Mouse (Mus musculus) splenic B cell, adult 2 months (primary cell): Measurements from ENCODE around the gene Cyb561.

Experiments used
- DNase-seq: peaks from one replicate; pipeline ENCODE4 v3.0.0-alpha.2; 2011; ENCODE audit warnings: low read depth, low spot score
- H3K27me3 ChIP-seq: 2 replicates; pipeline ENCODE4 v1.6.1; 2012; ENCODE audit warnings: mild to moderate bottlenecking, low read length, moderate library complexity, mixed read lengths; ENCODE audit not compliant: control insufficient read depth, poor library complexity, insufficient read depth, severe bottlenecking
- H3K36me3 ChIP-seq: 2 replicates; pipeline ENCODE4 v1.6.1; 2012; ENCODE audit warnings: mild to moderate bottlenecking, low read length, moderate library complexity, mixed read lengths; ENCODE audit not compliant: control insufficient read depth, poor library complexity, insufficient read depth, severe bottlenecking

Gene Cyb561

GRCm38 (mm10) chr11:105952911-105953386 lies at the start of gene Cyb561:
TSS of gene Cyb561 (minus strand) at chr11:105953336.
- Histone ChIP-seq H3K27me3 (no peaks in the 10 kb centered on the region), H3K36me3 (no peaks in the 10 kb centered on the region)
- no peak for DNase-seq

GRCm38 (mm10) chr11:106001718-106002117 lies 48.6 kb upstream of the Cyb561 start:
- Histone ChIP-seq H3K27me3 (no peaks in the 10 kb centered on the region), H3K36me3 (no peaks in the 10 kb centered on the region)
- peak; percentile 68 for DNase-seq

- no peaks in the 10 kb centered on the region for H3K27me3 ChIP-seq
- no peak for DNase-seq
- no peaks in the 10 kb centered on the region for H3K36me3 ChIP-seq
These were observed 46.9 kb upstream of the Cyb561 start for GRCm38 (mm10) chr11:106000062-106000461.

- Histone ChIP-seq H3K36me3 (no peaks in the 10 kb centered on the region), H3K27me3 (no peaks in the 10 kb centered on the region)
- DNase-seq, result no peak
These were observed 41.2 kb upstream of the Cyb561 start, which contains the start of gene Ace3 for GRCm38 (mm10) chr11:105994375-105994774. TSS of gene Ace3 (plus strand) at chr11:105994675.

- H3K27me3 ChIP-seq, result no peaks in the 10 kb centered on the region
- DNase-seq, result no peak
- H3K36me3 ChIP-seq, result no peaks in the 10 kb centered on the region
These were observed 37.1 kb upstream of the Cyb561 start for GRCm38 (mm10) chr11:105990231-105990630.

- DNase-seq, result no peak
These were observed 36.3 kb upstream of the Cyb561 start for GRCm38 (mm10) chr11:105989446-105989845.

GRCm38 (mm10) chr11:105987446-105987845 lies 34.3 kb upstream of the Cyb561 start:
- no peak for DNase-seq
- H3K36me3 ChIP-seq, result no peaks in the 10 kb centered on the region

More at GRCm38 (mm10) chr11:105989446-105989845, 36.3 kb upstream of the Cyb561 start:
- H3K27me3 ChIP-seq, result no peaks in the 10 kb centered on the region
- no peaks in the 10 kb centered on the region for H3K36me3 ChIP-seq

GRCm38 (mm10) chr11:105984452-105984851 lies 31.3 kb upstream of the Cyb561 start:
- H3K27me3 ChIP-seq, result no peaks in the 10 kb centered on the region
- no peak for DNase-seq
- H3K36me3 ChIP-seq, result no peaks in the 10 kb centered on the region

More at GRCm38 (mm10) chr11:105987446-105987845, 34.3 kb upstream of the Cyb561 start:
- H3K27me3 ChIP-seq, result no peaks in the 10 kb centered on the region

- no peak for DNase-seq
- no peaks in the 10 kb centered on the region for H3K27me3 ChIP-seq
- H3K36me3 ChIP-seq, result no peaks in the 10 kb centered on the region
These were observed 25.5 kb upstream of the Cyb561 start for GRCm38 (mm10) chr11:105978634-105979033.

GRCm38 (mm10) chr11:105978232-105978631 lies 25.1 kb upstream of the Cyb561 start:
- DNase-seq, result no peak
- no peaks in the 10 kb centered on the region for H3K36me3 ChIP-seq

GRCm38 (mm10) chr11:105975636-105976035 lies 22.5 kb upstream of the Cyb561 start:
- Histone ChIP-seq H3K27me3 (no peaks in the 10 kb centered on the region), H3K36me3 (no peaks in the 10 kb centered on the region)
- DNase-seq, result no peak

More at GRCm38 (mm10) chr11:105978232-105978631, 25.1 kb upstream of the Cyb561 start:
- H3K27me3 ChIP-seq, result no peaks in the 10 kb centered on the region

- Histone ChIP-seq H3K36me3 (no peaks in the 10 kb centered on the region), H3K27me3 (no peaks in the 10 kb centered on the region)
- DNase-seq, result no peak
These were observed 21.9 kb upstream of the Cyb561 start for GRCm38 (mm10) chr11:105975050-105975449.

GRCm38 (mm10) chr11:105974593-105974992 lies 21.5 kb upstream of the Cyb561 start:
- no peaks in the 10 kb centered on the region for H3K27me3 ChIP-seq
- DNase-seq, result no peak
- H3K36me3 ChIP-seq, result no peaks in the 10 kb centered on the region

GRCm38 (mm10) chr11:105969516-105969915 lies 16.4 kb upstream of the Cyb561 start:
- Histone ChIP-seq H3K36me3 (no peaks in the 10 kb centered on the region), H3K27me3 (no peaks in the 10 kb centered on the region)
- DNase-seq, result peak; percentile 30

GRCm38 (mm10) chr11:105968948-105969347 lies 15.8 kb upstream of the Cyb561 start:
- no peak for DNase-seq
- H3K27me3 ChIP-seq, result no peaks in the 10 kb centered on the region
- H3K36me3 ChIP-seq, result no peaks in the 10 kb centered on the region
